Mouse (Mus musculus): ENCODE results near the gene Tcta. TPM values are rescaled to one million over a fixed set of nuclear protein-coding genes. Genes with fewer than 3 reads are reported as not detected.
"Not testable (repeated sequence)": the region's sequence is repeated elsewhere in the genome, so short reads cannot be mapped to it uniquely, and the experiment has no call there.

Tcta gene
- total RNA-seq, 2 experiments from 2014 or later: 29.3 to 35.4 TPM

GRCm38 (mm10) chr9:108284410-108284809 lies 21.6 kb downstream of the Tcta start:
- Histone ChIP-seq H3K27ac (no peak overlapping the region), H3K4me3 (no peak overlapping the region)
- peak; percentile 56 to 73 for DNase-seq (ENCODE audit: extremely low spot score in 1 of 2, low spot score in 2 of 2)
- intact Hi-C loops (cut with DNase I): loop anchor here (1.0 to 5.0 kb wide), 2 partner anchors 82 to 189 kb away; no protein-coding TSS in a partner anchor
- TF ChIP-seq CTCF (IDR thresholded peaks at IDR 0.05): peak; percentile 93

- no peak overlapping the region for H3K4me3 ChIP-seq
- peak overlapping the region; percentile 17; the same call in 1 of the 2 replicates for H3K27ac ChIP-seq
- no peak for TF ChIP-seq CTCF (IDR thresholded peaks at IDR 0.05)
- intact Hi-C loops (cut with DNase I): loop anchor here (5.0 kb wide), 1 partner anchor 78 kb away; no protein-coding TSS in a partner anchor
- DNase-seq (ENCODE audit: extremely low spot score in 1 of 2, low spot score in 2 of 2): no peak
These were observed 25.7 kb downstream of the Tcta start for GRCm38 (mm10) chr9:108280071-108280828.

GRCm38 (mm10) chr9:108278697-108279450 lies 27.1 kb downstream of the Tcta start:
- intact Hi-C loops (cut with DNase I): no loop called here
- TF ChIP-seq CTCF (IDR thresholded peaks at IDR 0.05): peak; percentile 50
- no peak overlapping the region for H3K27ac ChIP-seq
- DNase-seq (ENCODE audit: extremely low spot score in 1 of 2, low spot score in 2 of 2): no peak
- H3K4me3 ChIP-seq: no peak overlapping the region

- no peak for TF ChIP-seq CTCF (IDR thresholded peaks at IDR 0.05)
- Histone ChIP-seq H3K27ac (no peak overlapping the region), H3K4me3 (no peak overlapping the region)
- no peak for DNase-seq (ENCODE audit: extremely low spot score in 1 of 2, low spot score in 2 of 2)
- intact Hi-C loops (cut with DNase I): no loop called here
These were observed 30.7 kb downstream of the Tcta start for GRCm38 (mm10) chr9:108275331-108275659.

GRCm38 (mm10) chr9:108274476-108275330 lies 31.3 kb downstream of the Tcta start:
- intact Hi-C loops (cut with DNase I): no loop called here
- no peak for DNase-seq (ENCODE audit: extremely low spot score in 1 of 2, low spot score in 2 of 2)
- Histone ChIP-seq H3K27ac (no peak overlapping the region), H3K4me3 (no peak overlapping the region)
- no peak for TF ChIP-seq CTCF (IDR thresholded peaks at IDR 0.05)

GRCm38 (mm10) chr9:108273485-108273884 lies 32.5 kb downstream of the Tcta start:
- DNase-seq (ENCODE audit: extremely low spot score in 1 of 2, low spot score in 2 of 2): no peak
- H3K4me3 ChIP-seq: no peak overlapping the region
- H3K27ac ChIP-seq: no peak overlapping the region
- intact Hi-C loops (cut with DNase I): no loop called here
- TF ChIP-seq CTCF (IDR thresholded peaks at IDR 0.05): no peak

GRCm38 (mm10) chr9:108272691-108273090 lies 33.3 kb downstream of the Tcta start:
- H3K27ac ChIP-seq: no peak overlapping the region
- DNase-seq (ENCODE audit: extremely low spot score in 1 of 2, low spot score in 2 of 2): no peak
- intact Hi-C loops (cut with DNase I): no loop called here
- TF ChIP-seq CTCF (IDR thresholded peaks at IDR 0.05): no peak
- H3K4me3 ChIP-seq: no peak overlapping the region

GRCm38 (mm10) chr9:108271941-108272340 lies 34.0 kb downstream of the Tcta start:
- no peak for TF ChIP-seq CTCF (IDR thresholded peaks at IDR 0.05)
- intact Hi-C loops (cut with DNase I): no loop called here
- no peak overlapping the region for H3K4me3 ChIP-seq
- H3K27ac ChIP-seq: no peak overlapping the region
- DNase-seq (ENCODE audit: extremely low spot score in 1 of 2, low spot score in 2 of 2): no peak

- H3K4me3 ChIP-seq; intact Hi-C loops (cut with DNase I); H3K27ac ChIP-seq; DNase-seq (ENCODE audit: extremely low spot score in 1 of 2, low spot score in 2 of 2): not testable (repeated sequence)
These were observed 37.3 kb downstream of the Tcta start for GRCm38 (mm10) chr9:108268701-108269100.

- Histone ChIP-seq H3K4me3 (no peak overlapping the region), H3K27ac (no peak overlapping the region)
- TF ChIP-seq CTCF (IDR thresholded peaks at IDR 0.05): no peak
- intact Hi-C loops (cut with DNase I): no loop called here
- DNase-seq (ENCODE audit: extremely low spot score in 1 of 2, low spot score in 2 of 2): no peak
These were observed 38.3 kb downstream of the Tcta start for GRCm38 (mm10) chr9:108267691-108268090.

GRCm38 (mm10) chr9:108266261-108266935 lies 39.6 kb downstream of the Tcta start:
- intact Hi-C loops (cut with DNase I): no loop called here
- H3K4me3 ChIP-seq: no peak overlapping the region
- no peak overlapping the region for H3K27ac ChIP-seq
- no peak for TF ChIP-seq CTCF (IDR thresholded peaks at IDR 0.05)
- DNase-seq (ENCODE audit: extremely low spot score in 1 of 2, low spot score in 2 of 2): no peak

All from left cerebral cortex, adult 2 months (tissue).